In the genomic region with DNA sequence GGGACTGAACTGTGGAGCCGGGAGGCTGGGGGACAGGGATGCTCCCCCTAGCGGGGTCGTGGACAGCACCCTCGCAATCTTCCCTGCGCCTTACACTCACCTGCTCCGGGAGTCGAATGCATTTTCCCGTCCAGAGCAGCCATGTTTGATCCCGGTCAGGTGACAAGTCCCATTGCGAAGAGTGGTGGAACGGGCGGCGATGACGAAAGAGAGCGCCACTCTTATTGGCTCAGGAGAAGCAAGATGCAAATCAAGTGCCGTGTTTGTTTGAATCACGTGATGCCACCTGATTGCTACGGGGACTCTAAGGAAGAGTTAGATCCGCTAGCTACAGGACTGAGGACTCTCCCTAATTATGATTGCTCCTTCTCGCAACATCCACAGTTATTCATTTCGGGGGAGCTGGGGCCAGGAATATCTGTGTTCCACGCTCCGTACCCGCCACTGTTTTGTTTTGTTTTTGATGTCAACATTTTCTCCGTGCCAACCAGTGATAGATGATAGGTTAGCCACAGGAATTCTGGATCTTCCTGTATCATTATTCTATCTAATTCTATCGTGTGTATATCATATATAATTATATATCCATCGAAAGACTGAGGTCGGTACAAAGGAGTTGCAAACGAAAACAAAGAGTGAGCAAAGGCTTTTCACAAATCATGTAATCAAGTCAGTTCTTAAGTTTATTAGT, we compare ENCODE assay signal across 8 mouse cellular contexts. TPM values are rescaled to one million over a fixed set of nuclear protein-coding genes. Genes with fewer than 3 reads are reported as not detected.
DNase-seq lines count a peak whose midpoint lies in the region; ATAC-seq lines count a peak whose summit lies in the region.

A gene (minus strand): TSS at position 179 of the 691 bp plus-strand sequence.

- WGBS in hindbrain, embryonic 15.5 days = 0% methylated on average over 29 of the region's 29 CpGs

- H3K4me3 ChIP-seq in hindbrain, embryonic 15.5 days = peak within 1 kb of the TSS; percentile 88

- H3K4me1 ChIP-seq in hindbrain, embryonic 15.5 days (replicated peaks) = peaks cover 21% of the 10 kb centered on the region

- H3K27me3 ChIP-seq in hindbrain, embryonic 15.5 days = no peaks in the 10 kb centered on the region

- no peaks in the 10 kb centered on the region for H3K9me3 ChIP-seq in hindbrain, embryonic 15.5 days

- peak; percentile 98 for ATAC-seq in hindbrain, embryonic 15.5 days (ENCODE audit: low FRiP score, low read depth)

- H3K36me3 ChIP-seq in hindbrain, embryonic 15.5 days = peaks cover 2% of the 10 kb centered on the region

- DNase-seq in T-cell, adult 2 months (ENCODE audit: low spot score) = peak; percentile 92
- peak; percentile 91 to 95 for DNase-seq in cerebellum, postnatal 36 days
- peak; percentile 93 to 97 for DNase-seq in frontal cortex, postnatal 36 days (ENCODE audit: low spot score in 2 of 2)
- peak; percentile 93 for DNase-seq in left cerebral cortex, adult 11 months (ENCODE audit: low spot score)
- DNase-seq in lung, postnatal 4 days = peak; percentile 94 to 96
- peak; percentile 92 for DNase-seq in retina, postnatal 7 days (ENCODE audit: low read depth, low spot score)
- DNase-seq in urinary bladder, adult 2 months (ENCODE audit: low spot score) = peak; percentile 76

- peak within 1 kb of the TSS; percentile 68 for H3K9ac ChIP-seq in hindbrain, embryonic 15.5 days

- peak within 1 kb of the TSS; percentile 83 for H3K27ac ChIP-seq in hindbrain, embryonic 15.5 days (replicated peaks)

- peak within 1 kb of the TSS; percentile 98 for H3K4me2 ChIP-seq in hindbrain, embryonic 15.5 days

RNA-seq across cellular contexts. Expression of the gene that starts here (rescaled TPM):
- 10.0 and 10.5 TPM in 2 replicates for polyA plus RNA-seq in hindbrain, embryonic 15.5 days (2015; fragmentation: Nextera tagmentation; extraction: Ambion mirVana)
- 37.9 and 39.2 TPM in 2 replicates for polyA plus RNA-seq in urinary bladder, adult 2 months (2012; rRNA removed)

Comparison
In these comparisons a context has a peak if more than half of its experiments do, and no peak if none do; other contexts are left out.
1. Peak in every context shown above with its lines: DNase-seq, ATAC-seq, H3K4me3 ChIP-seq and H3K27ac ChIP-seq.